Mouse (Mus musculus): ENCODE results near the gene Wasl.

GRCm38 (mm10) chr6:24570278-24570677, 94.5 kb downstream of the Wasl start:
- TF ChIP-seq TAL1 (IDR thresholded peaks at IDR 0.05; ENCODE audit: low read length) (no peak), GATA1 (IDR thresholded peaks at IDR 0.05; ENCODE audit: low read length) (no peak)
